Mouse (Mus musculus) MEL (cell line): ENCODE results near the gene Ipo13. TPM values are rescaled to one million over a fixed set of nuclear protein-coding genes. Genes with fewer than 3 reads are reported as not detected.

Source experiments
- DNase-seq: peaks from one replicate; pipeline ENCODE4 v3.0.0; 2011; ENCODE audit warnings: low read depth, low spot score
- H3K27ac ChIP-seq: 2 replicates; pipeline ENCODE4 v1.5.1; 2012; ENCODE audit warnings: low read depth, mild to moderate bottlenecking, control low read depth, low read length, moderate library complexity; ENCODE audit not compliant: control insufficient read depth
- H3K27me3 ChIP-seq, 2 experiments: fragments of 150-350 bp in 1 of 2; sonication (generic) in 1 of 2; 2 replicates each; pipeline ENCODE4 v1.6.1; 2012; ENCODE audit warnings: low read length in 2 of 2, mild to moderate bottlenecking in 2 of 2, improper control_type of control experiment in 1 of 2, moderate library complexity in 1 of 2; ENCODE audit not compliant: insufficient read depth in 2 of 2, control insufficient read depth in 1 of 2
- H3K36me3 ChIP-seq, 2 experiments: 2 replicates each; pipeline ENCODE4 v1.6.1; 2012 to 2014; ENCODE audit warnings: low read length in 2 of 2, improper control_type of control experiment in 1 of 2, inconsistent platforms in 1 of 2, mild to moderate bottlenecking in 1 of 2; ENCODE audit not compliant: insufficient read depth in 2 of 2, control insufficient read depth in 1 of 2
- H3K4me1 ChIP-seq, 2 experiments: fragments of 150-350 bp in 1 of 2; sonication (generic) in 1 of 2; 2 replicates each; pipeline ENCODE4 v1.6.1; 2012; ENCODE audit warnings: low read length in 2 of 2, improper control_type of control experiment in 1 of 2, mild to moderate bottlenecking in 1 of 2; ENCODE audit not compliant: insufficient read depth in 2 of 2, control insufficient read depth in 1 of 2
- H3K4me3 ChIP-seq, 2 experiments: fragments of 150-350 bp in 1 of 2; sonication (generic) in 1 of 2; 2 replicates each; pipeline ENCODE4 v1.5.1; 2012; ENCODE audit warnings: low read depth in 2 of 2, low read length in 2 of 2, mild to moderate bottlenecking in 2 of 2, moderate library complexity in 2 of 2, control low read depth in 1 of 2, improper control_type of control experiment in 1 of 2; ENCODE audit not compliant: control insufficient read depth in 1 of 2, insufficient read depth in 1 of 2
- H3K79me2 ChIP-seq: 2 replicates; pipeline ENCODE4 v1.6.1; 2012; ENCODE audit warnings: mild to moderate bottlenecking, low read length, moderate library complexity; ENCODE audit not compliant: control insufficient read depth, poor library complexity, insufficient read depth
- H3K9ac ChIP-seq: 2 replicates; pipeline ENCODE4 v1.6.1; 2012; ENCODE audit warnings: low read depth, mild to moderate bottlenecking, control low read depth, low read length, moderate library complexity; ENCODE audit not compliant: control insufficient read depth, poor library complexity, severe bottlenecking
- H3K9me3 ChIP-seq: fragments of 150-350 bp; sonication (generic); replicated peaks from 2 replicates; pipeline ENCODE4 v1.6.1; 2012; ENCODE audit warnings: mild to moderate bottlenecking, low read length, improper control_type of control experiment, moderate library complexity; ENCODE audit not compliant: insufficient read depth
- BHLHE40 ChIP-seq: IDR thresholded peaks from 2 replicates; pipeline ENCODE4 v1.6.1; 2012; ENCODE audit warnings: low read depth, mild to moderate bottlenecking, inconsistent platforms, low read length, improper control_type of control experiment, borderline replicate concordance
- CHD1 ChIP-seq: IDR thresholded peaks from 2 replicates; pipeline ENCODE4 v1.6.1; 2012; ENCODE audit warnings: low read depth, mild to moderate bottlenecking, inconsistent platforms, low read length, improper control_type of control experiment
- CTCF ChIP-seq, 3 experiments: IDR thresholded peaks in 2 of 3; conservative IDR thresholded peaks in 1 of 3; 2 replicates each; pipeline ENCODE4 v1.5.1; 2011 to 2012; ENCODE audit warnings: low read length in 3 of 3, low read depth in 2 of 3, mild to moderate bottlenecking in 2 of 3, improper control_type of control experiment in 1 of 3, inconsistent platforms in 1 of 3, mixed read lengths in 1 of 3, moderate library complexity in 1 of 3; ENCODE audit not compliant: control insufficient read depth in 1 of 3, insufficient read depth in 1 of 3, poor library complexity in 1 of 3, severe bottlenecking in 1 of 3
- E2F4 ChIP-seq: IDR thresholded peaks from 2 replicates; pipeline ENCODE4 v1.6.1; 2011; ENCODE audit warnings: low read depth, low read length, improper control_type of control experiment, borderline replicate concordance
- EP300 ChIP-seq, 2 experiments: IDR thresholded peaks; 2 replicates each; pipeline ENCODE4 v1.6.1; 2011; ENCODE audit warnings: improper control_type of control experiment in 2 of 2, low read length in 2 of 2, low read depth in 1 of 2, mild to moderate bottlenecking in 1 of 2
- ETS1 ChIP-seq: IDR thresholded peaks from 2 replicates; pipeline ENCODE4 v1.6.1; 2012; ENCODE audit warnings: low read depth, mild to moderate bottlenecking, inconsistent platforms, low read length, improper control_type of control experiment, moderate library complexity
- GATA1 ChIP-seq: IDR thresholded peaks from 2 replicates; pipeline ENCODE4 v1.6.1; 2011; ENCODE audit warnings: low read depth, low read length, improper control_type of control experiment
- KAT2A ChIP-seq: conservative IDR thresholded peaks from 2 replicates; pipeline ENCODE4 v1.6.1; 2012; ENCODE audit warnings: low read depth, low read length, improper control_type of control experiment, inconsistent platforms
- MAFK ChIP-seq: IDR thresholded peaks from 2 replicates; pipeline ENCODE4 v1.6.1; 2011; ENCODE audit warnings: low read depth, mild to moderate bottlenecking, low read length, improper control_type of control experiment, borderline replicate concordance
- MAX ChIP-seq: IDR thresholded peaks from 2 replicates; pipeline ENCODE4 v1.6.1; 2011; ENCODE audit warnings: low read length, improper control_type of control experiment
- MEF2A ChIP-seq: IDR thresholded peaks from 2 replicates; pipeline ENCODE4 v1.6.1; 2014; ENCODE audit warnings: low read depth, mild to moderate bottlenecking, inconsistent platforms, low read length, improper control_type of control experiment; ENCODE audit not compliant: poor library complexity, insufficient replicate concordance, severe bottlenecking; ENCODE audit errors: extremely low read depth
- MXI1 ChIP-seq: IDR thresholded peaks from 2 replicates; pipeline ENCODE4 v1.6.1; 2011; ENCODE audit warnings: mild to moderate bottlenecking, low read depth, low read length, improper control_type of control experiment
- MYB ChIP-seq: IDR thresholded peaks from 2 replicates; pipeline ENCODE4 v1.6.1; 2011; ENCODE audit warnings: mild to moderate bottlenecking, low read depth, low read length, improper control_type of control experiment
- MYC ChIP-seq: IDR thresholded peaks from 2 replicates; pipeline ENCODE4 v1.6.1; 2011; ENCODE audit warnings: low read depth, mild to moderate bottlenecking, low read length, improper control_type of control experiment, moderate library complexity
- NELFE ChIP-seq: IDR thresholded peaks from 2 replicates; pipeline ENCODE4 v1.6.1; 2011; ENCODE audit warnings: low read depth, low read length, improper control_type of control experiment
- NRF1 ChIP-seq: IDR thresholded peaks from 2 replicates; pipeline ENCODE4 v1.6.1; 2014; ENCODE audit warnings: low read depth, mild to moderate bottlenecking, inconsistent platforms, low read length, improper control_type of control experiment, moderate library complexity; ENCODE audit not compliant: poor library complexity, insufficient read depth, severe bottlenecking
- POLR2AphosphoS2 ChIP-seq: IDR thresholded peaks from 2 replicates; pipeline ENCODE4 v1.6.1; 2011; ENCODE audit warnings: low read length, improper control_type of control experiment
- POLR2AphosphoS5 ChIP-seq: IDR thresholded peaks from 2 replicates; pipeline ENCODE4 v1.6.1; 2012; ENCODE audit warnings: low read depth, borderline replicate concordance, mild to moderate bottlenecking, inconsistent platforms, low read length, moderate library complexity, mixed read lengths
- RCOR1 ChIP-seq: IDR thresholded peaks from 2 replicates; pipeline ENCODE4 v1.6.1; 2012; ENCODE audit warnings: low read depth, mild to moderate bottlenecking, inconsistent platforms, low read length, improper control_type of control experiment
- SIN3A ChIP-seq: IDR thresholded peaks from 2 replicates; pipeline ENCODE4 v1.6.1; 2012; ENCODE audit warnings: low read length, improper control_type of control experiment, inconsistent platforms
- TAL1 ChIP-seq: IDR thresholded peaks from 2 replicates; pipeline ENCODE4 v1.6.1; 2012; ENCODE audit warnings: mild to moderate bottlenecking, inconsistent platforms, low read length, moderate library complexity, mixed read lengths
- TBP ChIP-seq: IDR thresholded peaks from 2 replicates; pipeline ENCODE4 v1.8.0; 2011; ENCODE audit warnings: low read depth, low read length, improper control_type of control experiment
- TCF12 ChIP-seq: IDR thresholded peaks from 2 replicates; pipeline ENCODE4 v1.6.1; 2014; ENCODE audit warnings: low read depth, mild to moderate bottlenecking, inconsistent platforms, low read length, improper control_type of control experiment, moderate library complexity
- UBTF ChIP-seq: IDR thresholded peaks from 2 replicates; pipeline ENCODE4 v1.6.1; 2012; ENCODE audit warnings: low read depth, mild to moderate bottlenecking, inconsistent platforms, low read length, improper control_type of control experiment, moderate library complexity, borderline replicate concordance; ENCODE audit not compliant: insufficient read depth
- ZC3H11A ChIP-seq: IDR thresholded peaks from 2 replicates; pipeline ENCODE4 v1.6.1; 2012; ENCODE audit warnings: low read depth, mild to moderate bottlenecking, inconsistent platforms, low read length, improper control_type of control experiment
- ZNF384 ChIP-seq: IDR thresholded peaks from 2 replicates; pipeline ENCODE4 v1.6.1; 2012; ENCODE audit warnings: low read depth, mild to moderate bottlenecking, inconsistent platforms, low read length, improper control_type of control experiment
- polyA plus RNA-seq, 2 experiments: library from polyadenylated mRNA; stranded (reverse) in 1 of 2; unstranded in 1 of 2; fragments of >175 nt in 1 of 2; fragments of >200 nt in 1 of 2; gene quantifications; 2 replicates each; pipeline versions ENCODE4 v1.2.1 to v1.2.4; 2012; ENCODE audit warnings: low replicate concordance in 2 of 2, low read depth in 1 of 2; ENCODE audit not compliant: insufficient read length in 2 of 2, insufficient read depth in 1 of 2, missing spikeins in 1 of 2
- total RNA-seq: library from RNA; depleted of rRNA; stranded (reverse); fragments of 300-350 nt; gene quantifications from 2 replicates; pipeline ENCODE4 v1.2.3, GENCODE M21; 2012

Ipo13 gene
- total and polyA plus RNA-seq, 3 experiments = 39.5 to 88.0 TPM; not detected in 1

DNA sequence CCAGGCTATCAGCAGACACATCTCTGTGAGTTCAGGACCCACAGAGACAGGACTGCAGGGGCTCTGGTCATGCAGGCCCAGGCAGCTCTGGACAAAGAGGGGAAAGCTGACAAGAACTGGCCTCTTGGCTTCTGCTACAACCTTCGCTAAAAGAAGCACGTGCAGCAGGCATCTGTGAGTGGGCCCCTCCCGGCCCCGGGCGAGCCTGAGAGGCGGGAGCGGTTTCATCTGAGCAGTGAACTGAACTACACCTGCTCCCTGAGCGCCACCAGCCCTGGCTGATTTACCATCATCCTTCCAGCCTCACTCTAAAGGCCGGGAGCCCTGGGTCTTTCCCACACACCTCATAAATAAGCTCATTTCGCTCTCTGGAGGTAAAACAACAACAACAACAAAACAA lies 36.5 kb downstream of the Ipo13 start:
- Histone ChIP-seq H3K27me3 (no peaks in the 10 kb centered on the region), H3K36me3 (no peaks in the 10 kb centered on the region), H3K9me3 (no peaks in the 10 kb centered on the region), H3K4me3 (no peak overlapping the region), H3K27ac (no peak overlapping the region), H3K9ac (no peak overlapping the region), H3K4me1 (no peaks in the 10 kb centered on the region), H3K79me2 (no peaks in the 10 kb centered on the region)
- TF ChIP-seq NELFE (no peak), GATA1 (no peak), E2F4 (no peak), POLR2AphosphoS5 (no peak), SIN3A (no peak), BHLHE40 (no peak), ZNF384 (no peak), EP300 (IDR thresholded peaks at IDR 0.05; ENCODE audit: low read depth in 1 of 2, low read length in 2 of 2) (no peak), TAL1 (no peak), RCOR1 (no peak), POLR2AphosphoS2 (no peak), ETS1 (no peak), ZC3H11A (no peak)
- no peak for DNase-seq

DNA sequence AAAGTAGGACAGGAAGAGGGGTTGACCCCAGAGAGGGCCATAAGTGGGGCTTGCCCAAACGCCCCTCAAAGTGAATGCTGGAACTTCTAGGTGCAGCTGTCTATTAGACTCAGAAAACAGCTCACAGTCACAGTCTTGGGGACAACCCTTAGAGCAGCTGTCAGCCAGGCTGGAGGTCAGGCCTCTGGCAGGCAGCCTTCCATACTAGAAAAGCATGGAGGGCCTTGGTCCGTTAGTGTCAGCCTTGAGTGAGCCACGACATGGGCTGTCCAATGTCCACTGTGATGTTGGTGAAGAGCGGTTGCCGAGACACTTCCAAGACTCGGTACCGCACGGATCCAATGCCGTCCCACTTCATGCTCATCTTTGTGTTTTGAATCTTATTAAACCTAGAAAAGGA lies 41.2 kb downstream of the Ipo13 start:
- H3K79me2 ChIP-seq = no peaks in the 10 kb centered on the region
- TF ChIP-seq BHLHE40 (no peak), MXI1 (no peak), CHD1 (no peak), MAX (no peak), MYC (no peak), TBP (no peak), E2F4 (no peak), TCF12 (no peak), GATA1 (no peak), CTCF (IDR thresholded peaks at IDR 0.05 in 2 of 3, conservative IDR thresholded peaks at IDR 0.05 in 1 of 3; ENCODE audit: control insufficient read depth in 1 of 3, insufficient read depth in 1 of 3, low read depth in 2 of 3, low read length in 3 of 3, poor library complexity in 1 of 3, severe bottlenecking in 1 of 3) (no peak), MAFK (no peak), NELFE (no peak), MYB (no peak), MEF2A (no peak), UBTF (no peak), NRF1 (no peak), TAL1 (no peak), KAT2A (no peak), SIN3A (no peak)
- H3K4me3 ChIP-seq = no peak overlapping the region
- no peaks in the 10 kb centered on the region for H3K4me1 ChIP-seq
- no peak for DNase-seq
- H3K36me3 ChIP-seq = no peaks in the 10 kb centered on the region; a peak in 1 of 4 replicates
- no peak overlapping the region for H3K27ac ChIP-seq
- no peak overlapping the region for H3K9ac ChIP-seq
- H3K9me3 ChIP-seq = no peaks in the 10 kb centered on the region
- no peaks in the 10 kb centered on the region for H3K27me3 ChIP-seq
